Mouse (Mus musculus) CH12.LX (cell line): ENCODE results near the gene Ces3a.
A peak's percentile ranks its signal among the peaks of the same experiment; 100 is the strongest.

ENCODE experiments used
- CHD1 ChIP-seq: IDR thresholded peaks from 2 replicates; pipeline ENCODE4 v1.6.1; 2012; ENCODE audit warnings: low read depth, low read length, improper control_type of control experiment, inconsistent platforms
- CTCF ChIP-seq, 2 experiments: IDR thresholded peaks in 1 of 2; conservative IDR thresholded peaks in 1 of 2; 2 replicates each; pipeline ENCODE4 v1.5.1; 2011 to 2012; ENCODE audit warnings: low read depth in 2 of 2, low read length in 2 of 2, improper control_type of control experiment in 1 of 2, inconsistent platforms in 1 of 2, mild to moderate bottlenecking in 1 of 2, moderate library complexity in 1 of 2
- ELF1 ChIP-seq: IDR thresholded peaks from 2 replicates; pipeline ENCODE4 v1.6.1; 2014; ENCODE audit warnings: low read depth, mild to moderate bottlenecking, inconsistent platforms, low read length, improper control_type of control experiment
- ETS1 ChIP-seq: conservative IDR thresholded peaks from 2 replicates; pipeline ENCODE4 v1.6.1; 2012; ENCODE audit warnings: low read depth, mild to moderate bottlenecking, inconsistent platforms, low read length, improper control_type of control experiment, moderate library complexity
- GABPA ChIP-seq: IDR thresholded peaks from 2 replicates; pipeline ENCODE4 v1.6.1; 2012; ENCODE audit warnings: low read depth, low read length, improper control_type of control experiment, inconsistent platforms; ENCODE audit not compliant: insufficient replicate concordance
- KAT2A ChIP-seq: IDR thresholded peaks from 2 replicates; pipeline ENCODE4 v1.6.1; 2012; ENCODE audit warnings: low read length, improper control_type of control experiment, inconsistent platforms; ENCODE audit not compliant: insufficient replicate concordance
- POLR2A ChIP-seq: IDR thresholded peaks from 2 replicates; pipeline ENCODE4 v1.6.1; 2011; ENCODE audit warnings: low read depth, mild to moderate bottlenecking, improper control_type of control experiment, low read length
- POLR2AphosphoS2 ChIP-seq: IDR thresholded peaks from 2 replicates; pipeline ENCODE4 v1.6.1; 2011; ENCODE audit warnings: low read depth, low read length, improper control_type of control experiment
- SMC3 ChIP-seq: IDR thresholded peaks from 2 replicates; pipeline ENCODE4 v1.6.1; 2011; ENCODE audit warnings: low read depth, low read length, improper control_type of control experiment
- TBP ChIP-seq: conservative IDR thresholded peaks from 2 replicates; pipeline ENCODE4 v1.6.1; 2011; ENCODE audit warnings: low read depth, low read length, improper control_type of control experiment

DNA sequence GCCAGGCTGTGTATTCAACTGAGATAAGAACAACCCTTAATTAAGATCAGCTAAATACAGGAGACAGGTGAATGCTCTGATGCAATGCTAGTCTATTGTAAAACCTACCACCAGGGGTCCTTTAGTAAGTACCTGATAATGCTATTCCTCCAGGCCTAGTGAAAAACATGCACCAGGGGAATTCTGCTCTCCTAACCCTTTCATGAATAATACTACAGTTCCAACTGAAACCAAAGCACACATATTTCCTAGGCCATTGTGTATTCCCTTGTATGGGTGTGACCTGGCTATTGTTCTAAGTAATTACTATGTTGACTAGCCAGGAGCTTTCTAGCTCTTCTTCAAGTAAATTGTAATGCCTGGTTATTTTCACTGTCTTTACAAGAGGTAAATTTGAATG lies 11.7 kb downstream of the Ces3a start:
- TF ChIP-seq CHD1 (no peak), CTCF (conservative IDR thresholded peaks at IDR 0.05 in 1 of 2, IDR thresholded peaks at IDR 0.05 in 1 of 2; ENCODE audit: low read depth in 2 of 2, low read length in 2 of 2) (peak in 1 of 2 experiments; percentile 25; a peak in 2 of 4 replicates), KAT2A (no peak), TBP (no peak), GABPA (no peak), POLR2A (no peak), ELF1 (no peak), SMC3 (no peak), POLR2AphosphoS2 (no peak), ETS1 (no peak)
